Mouse (Mus musculus): Measurements from ENCODE around the gene Fam49a. TPM values are rescaled to one million over a fixed set of nuclear protein-coding genes. Genes with fewer than 3 reads are reported as not detected.
"Not testable (repeated sequence)": the region's sequence is repeated elsewhere in the genome, so short reads cannot be mapped to it uniquely, and the experiment has no call there.

Gene Fam49a
- polyA plus RNA-seq, 1 experiment from 2014 or later = 21.3 TPM

DNA sequence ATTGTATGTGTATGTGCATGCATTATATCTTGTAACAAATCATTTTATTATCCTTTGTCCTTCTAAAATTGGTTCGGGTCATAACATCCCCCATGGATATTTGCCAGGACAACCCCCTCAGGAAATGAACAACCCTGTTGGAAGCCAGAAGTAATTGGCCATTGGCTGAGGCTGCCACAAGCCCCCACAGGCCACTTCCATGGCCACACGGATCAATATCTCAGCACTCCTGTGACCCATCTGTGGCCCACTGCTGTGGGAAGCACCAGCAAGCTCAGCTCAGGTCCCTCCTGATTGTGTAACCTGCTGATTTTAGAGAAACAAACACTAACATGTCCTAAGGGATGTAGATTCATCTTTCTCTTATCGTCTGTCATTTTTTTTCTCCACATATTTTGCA lies 22.4 kb upstream of the Fam49a start:
- no peak for ATAC-seq (ENCODE audit: low FRiP score)
- Histone ChIP-seq H3K27me3 (no peaks in the 10 kb centered on the region), H3K36me3 (no peaks in the 10 kb centered on the region), H3K4me1 (peaks cover 6% of the 10 kb centered on the region; the same call in 1 of the 2 replicates), H3K4me3 (no peak overlapping the region), H3K9ac (no peak overlapping the region), H3K4me2 (replicated peaks) (no peak overlapping the region), H3K9me3 (replicated peaks) (no peaks in the 10 kb centered on the region), H3K27ac (no peak overlapping the region)
- 59% methylated on average over 3 of the region's 3 CpGs for WGBS

DNA sequence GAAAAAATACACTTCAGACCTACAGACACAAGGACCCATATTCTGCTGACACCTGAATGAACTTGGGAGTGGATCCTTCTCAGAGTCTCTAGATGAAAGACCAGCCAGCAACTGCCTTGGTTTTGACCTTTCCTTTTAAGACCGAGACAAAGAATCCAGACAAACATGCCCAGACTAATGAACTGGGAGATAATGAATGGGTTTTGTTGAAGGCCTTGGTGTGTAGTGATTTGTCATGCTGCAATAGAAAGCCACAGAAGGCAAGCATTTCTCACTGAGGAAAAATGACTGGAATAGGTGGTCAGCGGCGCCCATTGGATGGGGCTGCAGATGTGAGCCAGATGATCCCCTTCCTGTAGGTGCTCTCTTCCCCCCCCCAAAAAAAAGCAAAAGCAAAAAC lies 18.8 kb upstream of the Fam49a start:
- Histone ChIP-seq H3K27ac (no peak overlapping the region), H3K4me3 (no peak overlapping the region), H3K9ac (no peak overlapping the region), H3K36me3 (no peaks in the 10 kb centered on the region), H3K27me3 (no peaks in the 10 kb centered on the region), H3K4me2 (replicated peaks) (no peak overlapping the region), H3K4me1 (peaks cover 2% of the 10 kb centered on the region; the same call in 1 of the 2 replicates), H3K9me3 (replicated peaks) (no peaks in the 10 kb centered on the region)
- ATAC-seq (ENCODE audit: low FRiP score) = no peak
- 52% methylated on average over 3 of the region's 3 CpGs for WGBS

GRCm38 (mm10) chr12:12247023-12247422 lies 14.9 kb upstream of the Fam49a start:
- not testable (repeated sequence) for H3K4me2 ChIP-seq (replicated peaks); ATAC-seq (ENCODE audit: low FRiP score); H3K27ac ChIP-seq; H3K27me3 ChIP-seq; H3K4me3 ChIP-seq; H3K36me3 ChIP-seq; H3K9me3 ChIP-seq (replicated peaks); H3K9ac ChIP-seq; H3K4me1 ChIP-seq
- WGBS = 93% methylated on average over 4 of the region's 4 CpGs

DNA sequence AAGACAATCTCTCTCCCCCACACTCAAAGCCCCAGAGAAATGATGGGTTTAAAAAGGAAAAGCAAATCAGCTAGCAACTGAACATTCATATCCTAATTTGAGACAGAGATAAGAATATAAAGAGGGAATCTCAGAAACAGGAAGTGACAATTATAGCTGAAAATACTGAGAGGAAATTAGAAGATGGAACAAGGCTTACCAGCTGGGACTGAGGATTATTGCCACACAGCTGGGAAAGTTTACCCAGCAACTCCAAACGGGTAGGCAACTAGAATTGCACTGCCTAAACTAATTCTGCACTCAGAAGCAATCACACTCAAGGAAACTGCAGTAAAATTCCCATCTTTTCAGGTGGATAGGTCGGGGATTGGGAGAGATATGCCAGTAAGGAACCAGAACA lies 12.4 kb upstream of the Fam49a start:
- H3K4me2 ChIP-seq (replicated peaks) = no peak overlapping the region
- H3K4me1 ChIP-seq = no peaks in the 10 kb centered on the region
- H3K36me3 ChIP-seq = no peaks in the 10 kb centered on the region
- no peaks in the 10 kb centered on the region for H3K9me3 ChIP-seq (replicated peaks)
- H3K27ac ChIP-seq = no peak overlapping the region
- no peaks in the 10 kb centered on the region for H3K27me3 ChIP-seq
- no peak overlapping the region for H3K9ac ChIP-seq
- 65% methylated on average over 2 of the region's 2 CpGs for WGBS
- ATAC-seq (ENCODE audit: low FRiP score) = no peak
- H3K4me3 ChIP-seq = no peak overlapping the region

DNA sequence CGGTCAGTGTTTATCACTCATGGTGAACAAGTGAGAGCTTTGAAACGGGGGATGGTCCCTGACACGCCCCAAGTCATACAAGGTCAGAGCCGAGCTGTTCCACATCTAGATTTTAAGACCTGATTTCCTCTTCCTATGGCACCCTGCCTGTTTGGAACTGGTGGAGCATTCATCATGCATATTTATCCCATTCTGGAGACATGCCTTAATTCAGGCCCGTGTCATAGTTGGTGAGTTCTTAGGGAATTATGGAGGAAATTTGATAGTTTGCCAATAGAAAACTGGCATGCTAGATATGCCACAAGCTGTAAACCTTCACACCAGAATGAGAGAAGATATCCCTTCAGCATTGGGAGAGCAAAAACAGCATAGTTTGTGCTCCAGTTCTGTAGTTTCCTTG lies 8.4 kb upstream of the Fam49a start:
- WGBS = 56% methylated on average over 5 of the region's 5 CpGs
- Histone ChIP-seq H3K9me3 (replicated peaks) (no peaks in the 10 kb centered on the region), H3K27ac (no peak overlapping the region), H3K4me2 (replicated peaks) (no peak overlapping the region), H3K27me3 (no peaks in the 10 kb centered on the region), H3K36me3 (no peaks in the 10 kb centered on the region), H3K4me3 (no peak overlapping the region), H3K4me1 (no peaks in the 10 kb centered on the region), H3K9ac (no peak overlapping the region)
- no peak for ATAC-seq (ENCODE audit: low FRiP score)

- Histone ChIP-seq H3K36me3 (no peaks in the 10 kb centered on the region), H3K9ac (no peak overlapping the region), H3K4me1 (no peaks in the 10 kb centered on the region), H3K27me3 (no peaks in the 10 kb centered on the region), H3K4me2 (replicated peaks) (no peak overlapping the region), H3K27ac (no peak overlapping the region), H3K4me3 (no peak overlapping the region), H3K9me3 (replicated peaks) (no peaks in the 10 kb centered on the region)
- 80% methylated on average over 4 of the region's 4 CpGs for WGBS
- ATAC-seq (ENCODE audit: low FRiP score) = no peak
Measured at GRCm38 (mm10) chr12:12254139-12254538, 7.8 kb upstream of the Fam49a start.

GRCm38 (mm10) chr12:12260979-12261960 lies 669 bp upstream of the Fam49a start:
- Histone ChIP-seq H3K4me3 (peak overlapping the region; percentile 72), H3K27me3 (no peaks in the 10 kb centered on the region; the same call in 1 of the 2 replicates), H3K36me3 (no peaks in the 10 kb centered on the region), H3K4me2 (replicated peaks) (peak overlapping the region; percentile 89), H3K4me1 (peaks cover 18% of the 10 kb centered on the region), H3K9me3 (replicated peaks) (no peaks in the 10 kb centered on the region), H3K9ac (no peak overlapping the region), H3K27ac (no peak overlapping the region)
- 70% methylated on average over 9 of the region's 9 CpGs for WGBS
- peak; percentile 30; the same call in 1 of the 2 replicates for ATAC-seq (ENCODE audit: low FRiP score)

GRCm38 (mm10) chr12:12263371-12263791 lies 1.4 kb downstream of the Fam49a start:
- whole genome bisulfite sequencing = 0% methylated on average over 1 of the region's 1 CpGs
- ATAC-seq (ENCODE audit: low FRiP score) = peak; percentile 44
- no peak overlapping the region for H3K9ac ChIP-seq

DNA sequence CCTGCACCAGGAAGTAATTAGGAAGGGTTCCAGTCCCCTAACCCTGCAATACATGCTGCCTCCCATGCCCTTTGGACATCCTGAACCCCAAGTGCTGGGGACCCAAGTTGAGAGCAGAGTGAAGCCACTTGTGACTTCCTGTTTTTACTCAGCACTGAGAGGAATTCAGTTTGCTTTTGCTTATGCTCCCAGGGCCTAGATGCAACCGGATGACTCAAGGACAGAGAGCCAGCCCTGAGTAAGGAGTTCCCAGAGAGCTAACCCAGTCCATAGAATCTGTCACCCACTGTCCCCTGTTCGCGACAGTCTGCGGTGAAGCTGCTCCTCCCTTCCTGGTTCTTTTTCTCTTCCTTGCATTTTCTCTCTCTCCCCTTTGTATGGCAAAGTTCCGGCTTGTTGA lies 2.2 kb downstream of the Fam49a start:
- WGBS = 78% methylated on average over 5 of the region's 5 CpGs
- no peak for ATAC-seq (ENCODE audit: low FRiP score)
- Histone ChIP-seq H3K4me3 (no peak overlapping the region), H3K27me3 (no peaks in the 10 kb centered on the region; the same call in 1 of the 2 replicates), H3K9me3 (replicated peaks) (no peaks in the 10 kb centered on the region), H3K4me2 (replicated peaks) (peak overlapping the region; percentile 89; the same call in 1 of the 2 replicates), H3K4me1 (peaks cover 18% of the 10 kb centered on the region), H3K27ac (no peak overlapping the region), H3K36me3 (no peaks in the 10 kb centered on the region), H3K9ac (no peak overlapping the region)

More at GRCm38 (mm10) chr12:12263371-12263791, 1.4 kb downstream of the Fam49a start:
- Histone ChIP-seq H3K4me2 (replicated peaks) (peak overlapping the region; percentile 89), H3K4me1 (peaks cover 18% of the 10 kb centered on the region), H3K4me3 (peak overlapping the region; percentile 72; the same call in 1 of the 2 replicates), H3K27me3 (no peaks in the 10 kb centered on the region; the same call in 1 of the 2 replicates), H3K9me3 (replicated peaks) (no peaks in the 10 kb centered on the region), H3K36me3 (no peaks in the 10 kb centered on the region), H3K27ac (peak overlapping the region; percentile 40; the same call in 1 of the 2 replicates)

GRCm38 (mm10) chr12:12266552-12266951 lies 4.6 kb downstream of the Fam49a start:
- Histone ChIP-seq H3K36me3 (no peaks in the 10 kb centered on the region), H3K27ac (no peak overlapping the region), H3K4me1 (peaks cover 18% of the 10 kb centered on the region), H3K27me3 (no peaks in the 10 kb centered on the region), H3K9me3 (replicated peaks) (no peaks in the 10 kb centered on the region), H3K4me2 (replicated peaks) (no peak overlapping the region), H3K4me3 (no peak overlapping the region), H3K9ac (no peak overlapping the region)
- no peak for ATAC-seq (ENCODE audit: low FRiP score)
- WGBS = 71% methylated on average over 1 of the region's 1 CpGs

- H3K36me3 ChIP-seq = no peaks in the 10 kb centered on the region
- H3K27me3 ChIP-seq = no peaks in the 10 kb centered on the region
- H3K4me2 ChIP-seq (replicated peaks) = no peak overlapping the region
- H3K4me3 ChIP-seq = no peak overlapping the region
- no peak overlapping the region for H3K9ac ChIP-seq
- no peak overlapping the region for H3K27ac ChIP-seq
- WGBS = 92% methylated on average over 3 of the region's 3 CpGs
- no peaks in the 10 kb centered on the region for H3K9me3 ChIP-seq (replicated peaks)
- no peak for ATAC-seq (ENCODE audit: low FRiP score)
- peaks cover 6% of the 10 kb centered on the region for H3K4me1 ChIP-seq
Measured at GRCm38 (mm10) chr12:12270495-12270894, 8.6 kb downstream of the Fam49a start.

GRCm38 (mm10) chr12:12274115-12274514 lies 12.2 kb downstream of the Fam49a start:
- 23% methylated on average over 6 of the region's 6 CpGs for WGBS
- H3K9ac ChIP-seq = no peak overlapping the region
- H3K4me2 ChIP-seq (replicated peaks) = no peak overlapping the region
- no peak for ATAC-seq (ENCODE audit: low FRiP score)
- no peak overlapping the region for H3K4me3 ChIP-seq
- peaks cover 6% of the 10 kb centered on the region for H3K4me1 ChIP-seq
- no peaks in the 10 kb centered on the region for H3K9me3 ChIP-seq (replicated peaks)
- no peaks in the 10 kb centered on the region for H3K27me3 ChIP-seq
- no peak overlapping the region for H3K27ac ChIP-seq
- no peaks in the 10 kb centered on the region for H3K36me3 ChIP-seq
